Mouse (Mus musculus) CH12.LX (cell line): ENCODE results near the gene Cx3cr1. TPM values are rescaled to one million over a fixed set of nuclear protein-coding genes. Genes with fewer than 3 reads are reported as not detected.

ENCODE experiments used
- DNase-seq: peaks from one replicate; pipeline ENCODE4 v3.0.0-alpha.2; 2013; ENCODE audit errors: extremely low read depth
- H3K27ac ChIP-seq: 2 replicates; pipeline ENCODE4 v1.5.1; 2012; ENCODE audit warnings: low read depth, mild to moderate bottlenecking, control low read depth, moderate library complexity; ENCODE audit not compliant: insufficient read depth
- H3K27me3 ChIP-seq: replicated peaks from 2 replicates; pipeline ENCODE3; 2012; ENCODE audit warnings: inconsistent platforms
- H3K36me3 ChIP-seq, 2 experiments: replicated peaks in 1 of 2; 2 replicates each; pipeline versions ENCODE3 to v1.6.1; 2012; ENCODE audit warnings: inconsistent platforms in 1 of 2, low read length in 1 of 2, mild to moderate bottlenecking in 1 of 2, mixed read lengths in 1 of 2, moderate library complexity in 1 of 2; ENCODE audit not compliant: control insufficient read depth in 1 of 2, insufficient read depth in 1 of 2
- H3K4me1 ChIP-seq, 2 experiments: 2 replicates each; pipeline ENCODE4 v1.6.1; 2012; ENCODE audit warnings: inconsistent platforms in 1 of 2, moderate library complexity in 1 of 2; ENCODE audit not compliant: insufficient read depth in 2 of 2, control insufficient read depth in 1 of 2
- H3K4me2 ChIP-seq: 2 replicates; pipeline ENCODE4 v1.6.1; 2012; ENCODE audit warnings: low read depth, mild to moderate bottlenecking, control low read depth; ENCODE audit not compliant: poor library complexity, insufficient read depth, severe bottlenecking
- H3K4me3 ChIP-seq, 3 experiments: fragments of 150-350 bp in 1 of 3; sonication (generic) in 1 of 3; replicated peaks in 1 of 3; 2 replicates each; pipeline versions ENCODE3 to v1.5.1; 2011 to 2012; ENCODE audit warnings: low read depth in 2 of 3, low read length in 2 of 3, mild to moderate bottlenecking in 2 of 3, moderate library complexity in 2 of 3, control low read depth in 1 of 3, improper control_type of control experiment in 1 of 3, inconsistent platforms in 1 of 3, mixed read lengths in 1 of 3; ENCODE audit not compliant: poor library complexity in 1 of 3
- H3K79me2 ChIP-seq: replicated peaks from 2 replicates; pipeline ENCODE4 v1.6.1; 2012; ENCODE audit warnings: mild to moderate bottlenecking, moderate library complexity; ENCODE audit not compliant: control insufficient read depth, poor library complexity, insufficient read depth, severe bottlenecking; ENCODE audit errors: extremely low read depth
- H3K9ac ChIP-seq: 2 replicates; pipeline ENCODE4 v1.6.1; 2012; ENCODE audit warnings: low read depth, mild to moderate bottlenecking, control low read depth, moderate library complexity; ENCODE audit not compliant: insufficient read depth
- H3K9me3 ChIP-seq: replicated peaks from 2 replicates; pipeline ENCODE3; 2012; ENCODE audit warnings: low read length, inconsistent platforms, mixed read lengths
- CHD1 ChIP-seq: IDR thresholded peaks from 2 replicates; pipeline ENCODE4 v1.6.1; 2012; ENCODE audit warnings: low read depth, low read length, improper control_type of control experiment, inconsistent platforms
- CHD2 ChIP-seq: IDR thresholded peaks from 2 replicates; pipeline ENCODE4 v1.6.1; 2011; ENCODE audit warnings: low read length, improper control_type of control experiment
- ETS1 ChIP-seq: conservative IDR thresholded peaks from 2 replicates; pipeline ENCODE4 v1.6.1; 2012; ENCODE audit warnings: low read depth, mild to moderate bottlenecking, inconsistent platforms, low read length, improper control_type of control experiment, moderate library complexity
- GABPA ChIP-seq: IDR thresholded peaks from 2 replicates; pipeline ENCODE4 v1.6.1; 2012; ENCODE audit warnings: low read depth, low read length, improper control_type of control experiment, inconsistent platforms; ENCODE audit not compliant: insufficient replicate concordance
- IRF4 ChIP-seq: IDR thresholded peaks from 2 replicates; pipeline ENCODE4 v1.6.1; 2014; ENCODE audit warnings: low read depth, mild to moderate bottlenecking, inconsistent platforms, low read length, improper control_type of control experiment
- JUND ChIP-seq: conservative IDR thresholded peaks from 2 replicates; pipeline ENCODE4 v1.6.1; 2011; ENCODE audit warnings: low read depth, low read length, improper control_type of control experiment
- KAT2A ChIP-seq: IDR thresholded peaks from 2 replicates; pipeline ENCODE4 v1.6.1; 2012; ENCODE audit warnings: low read length, improper control_type of control experiment, inconsistent platforms; ENCODE audit not compliant: insufficient replicate concordance
- MAFK ChIP-seq: IDR thresholded peaks from 2 replicates; pipeline ENCODE4 v1.6.1; 2011; ENCODE audit warnings: low read length, improper control_type of control experiment; ENCODE audit not compliant: insufficient replicate concordance
- MAX ChIP-seq: IDR thresholded peaks from 2 replicates; pipeline ENCODE4 v1.6.1; 2011; ENCODE audit warnings: low read length, improper control_type of control experiment
- MEF2A ChIP-seq: IDR thresholded peaks from 2 replicates; pipeline ENCODE4 v1.6.1; 2014; ENCODE audit warnings: low read depth, mild to moderate bottlenecking, inconsistent platforms, low read length, improper control_type of control experiment, borderline replicate concordance
- MYC ChIP-seq: IDR thresholded peaks from 2 replicates; pipeline ENCODE4 v1.6.1; 2011; ENCODE audit warnings: low read depth, mild to moderate bottlenecking, improper control_type of control experiment, low read length
- NELFE ChIP-seq: IDR thresholded peaks from 2 replicates; pipeline ENCODE4 v1.6.1; 2011; ENCODE audit warnings: low read depth, low read length, improper control_type of control experiment
- SIN3A ChIP-seq: IDR thresholded peaks from 2 replicates; pipeline ENCODE4 v1.6.1; 2012; ENCODE audit warnings: low read length, improper control_type of control experiment, inconsistent platforms
- TBP ChIP-seq: conservative IDR thresholded peaks from 2 replicates; pipeline ENCODE4 v1.6.1; 2011; ENCODE audit warnings: low read depth, low read length, improper control_type of control experiment
- TCF12 ChIP-seq: IDR thresholded peaks from 2 replicates; pipeline ENCODE4 v1.6.1; 2014; ENCODE audit warnings: low read depth, mild to moderate bottlenecking, inconsistent platforms, low read length, improper control_type of control experiment
- UBTF ChIP-seq: IDR thresholded peaks from 2 replicates; pipeline ENCODE4 v1.6.1; 2012; ENCODE audit warnings: low read depth, mild to moderate bottlenecking, inconsistent platforms, low read length, improper control_type of control experiment, moderate library complexity
- USF1 ChIP-seq: IDR thresholded peaks from 2 replicates; pipeline ENCODE4 v1.6.1; 2014; ENCODE audit warnings: low read depth, mild to moderate bottlenecking, inconsistent platforms, low read length, improper control_type of control experiment
- USF2 ChIP-seq: conservative IDR thresholded peaks from 2 replicates; pipeline ENCODE4 v1.6.1; 2011; ENCODE audit warnings: low read depth, low read length, improper control_type of control experiment
- ZC3H11A ChIP-seq: IDR thresholded peaks from 2 replicates; pipeline ENCODE4 v1.6.1; 2012; ENCODE audit warnings: low read depth, mild to moderate bottlenecking, inconsistent platforms, low read length, improper control_type of control experiment
- ZMIZ1 ChIP-seq: IDR thresholded peaks from 2 replicates; pipeline ENCODE4 v1.6.1; 2012; ENCODE audit warnings: low read depth, mild to moderate bottlenecking, inconsistent platforms, low read length, improper control_type of control experiment
- ZNF384 ChIP-seq: IDR thresholded peaks from 2 replicates; pipeline ENCODE4 v1.6.1; 2012; ENCODE audit warnings: low read depth, low read length, improper control_type of control experiment, inconsistent platforms
- dilution Hi-C: fragments of 300-500 bp; cut with MboI; formaldehyde crosslinking; loops from 2 replicates; pipeline ENCODE4 v1.14.3; 2020; ENCODE audit warnings: low sequenced_read_pairs; ENCODE audit not compliant: extremely low pct_unique_long_range_greater_than_20kb, extremely low pct_ligation_motif_present
- in situ Hi-C: fragments of 300-500 bp; cut with MboI; formaldehyde crosslinking; loops from 3 replicates; pipeline ENCODE4 v1.14.3; 2019; ENCODE audit warnings: low sequenced_read_pairs, low pct_ligation_motif_present, low pct_unique_long_range_greater_than_20kb, mixed read lengths
- polyA plus RNA-seq: library from polyadenylated mRNA; unstranded; fragments of >175 nt; gene quantifications from 2 replicates; pipeline ENCODE4 v1.2.1, GENCODE M21; 2012; ENCODE audit warnings: low read depth; ENCODE audit not compliant: insufficient read length
- total RNA-seq, 2 experiments: library from RNA; depleted of rRNA; stranded (reverse); fragments of 300-350 nt in 1 of 2; fragments of >200 nt in 1 of 2; gene quantifications; 2 replicates each; pipeline ENCODE4 v1.2.3; 2012 to 2014

The Cx3cr1 gene
- total and polyA plus RNA-seq, 3 experiments = 0.06 TPM; not detected in 2

DNA sequence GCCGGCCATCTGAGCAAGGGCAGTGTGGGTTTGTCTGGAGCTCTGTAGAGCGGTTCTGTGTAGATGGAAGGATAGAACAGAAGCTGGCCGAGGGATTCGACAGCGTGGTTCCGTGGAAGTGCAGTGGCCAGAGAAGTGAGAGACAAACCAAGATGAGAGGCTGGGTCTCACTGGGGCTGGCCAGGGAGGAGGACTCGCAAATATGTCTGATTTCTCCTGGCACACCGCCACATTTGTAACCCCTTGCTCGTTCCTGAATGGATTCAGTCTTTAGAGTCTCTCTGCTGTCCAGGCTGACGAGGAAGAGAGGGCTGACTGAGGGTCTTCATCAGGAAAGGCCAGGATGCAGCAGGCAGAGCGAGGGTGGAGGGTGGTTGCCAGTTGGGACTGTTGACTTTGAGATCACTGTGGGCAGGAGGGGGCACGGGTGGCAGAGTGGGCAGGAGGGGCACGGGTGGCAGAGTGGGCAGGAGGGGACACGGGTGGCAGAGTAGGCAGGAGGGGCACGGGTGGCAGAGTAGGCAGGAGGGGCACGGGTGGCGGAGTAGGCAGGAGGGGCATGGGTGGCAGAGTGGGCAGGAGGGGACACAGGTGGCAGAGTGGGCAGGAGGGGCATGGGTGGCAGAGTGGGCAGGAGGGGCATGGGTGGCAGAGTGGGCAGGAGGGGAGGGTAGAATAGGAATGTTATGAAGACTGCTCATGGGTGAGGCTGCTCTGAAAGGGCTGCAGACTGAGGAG is 44.5 kb upstream of the Cx3cr1 start:
- TF ChIP-seq USF1 = no peak
- TF ChIP-seq MYC = no peak
- no peak for TF ChIP-seq ZC3H11A
- no peak for TF ChIP-seq MAFK
- no peak for TF ChIP-seq CHD1
- TF ChIP-seq MAX = no peak
- TF ChIP-seq UBTF = no peak
- TF ChIP-seq JUND = no peak
- Histone ChIP-seq H3K36me3 (peaks cover 17 to 34% of the 10 kb centered on the region in 2 experiments), H3K27ac (no peak overlapping the region), H3K27me3 (no peaks in the 10 kb centered on the region), H3K79me2 (peaks cover 13% of the 10 kb centered on the region), H3K4me2 (no peak overlapping the region), H3K9ac (no peak overlapping the region), H3K4me1 (peaks cover 12 to 48% of the 10 kb centered on the region in 2 experiments), H3K9me3 (no peaks in the 10 kb centered on the region), H3K4me3 (no peak overlapping the region)
- dilution Hi-C loops (no loop called here), in situ Hi-C loops (no loop called here)
- no peak for DNase-seq

DNA sequence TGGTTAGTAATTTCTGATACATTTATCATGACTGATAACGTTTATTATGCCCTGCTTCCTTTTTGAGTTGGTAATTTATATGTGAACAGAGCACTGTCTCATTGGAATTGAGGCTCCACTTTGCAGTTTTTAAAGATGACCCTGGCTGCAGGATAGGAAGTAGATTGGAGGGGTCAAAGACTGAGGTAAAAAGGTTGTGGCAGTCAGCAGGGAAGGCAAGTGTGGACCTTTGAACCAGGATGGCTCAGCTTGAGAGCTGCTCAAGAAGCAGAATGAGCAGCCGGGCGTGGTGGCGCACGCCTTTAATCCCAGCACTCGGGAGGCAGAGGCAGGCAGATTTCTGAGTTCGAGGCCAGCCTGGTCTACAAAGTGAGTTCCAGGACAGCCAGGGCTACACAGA is 43.8 kb upstream of the Cx3cr1 start:
- H3K9me3 ChIP-seq = no peaks in the 10 kb centered on the region
- H3K4me1 ChIP-seq = peaks cover 12 to 45% of the 10 kb centered on the region in 2 experiments
- peaks cover 14 to 28% of the 10 kb centered on the region in 2 experiments for H3K36me3 ChIP-seq
- no peak for DNase-seq
- TF ChIP-seq TBP (no peak), SIN3A (no peak), GABPA (no peak), TCF12 (no peak), KAT2A (no peak), JUND (no peak)
- H3K79me2 ChIP-seq = peaks cover 13% of the 10 kb centered on the region
- no peak overlapping the region for H3K4me3 ChIP-seq
- H3K9ac ChIP-seq = no peak overlapping the region
- H3K4me2 ChIP-seq = no peak overlapping the region
- H3K27me3 ChIP-seq = no peaks in the 10 kb centered on the region
- no peak overlapping the region for H3K27ac ChIP-seq
- in situ Hi-C loops = no loop called here
- dilution Hi-C loops = no loop called here

DNA sequence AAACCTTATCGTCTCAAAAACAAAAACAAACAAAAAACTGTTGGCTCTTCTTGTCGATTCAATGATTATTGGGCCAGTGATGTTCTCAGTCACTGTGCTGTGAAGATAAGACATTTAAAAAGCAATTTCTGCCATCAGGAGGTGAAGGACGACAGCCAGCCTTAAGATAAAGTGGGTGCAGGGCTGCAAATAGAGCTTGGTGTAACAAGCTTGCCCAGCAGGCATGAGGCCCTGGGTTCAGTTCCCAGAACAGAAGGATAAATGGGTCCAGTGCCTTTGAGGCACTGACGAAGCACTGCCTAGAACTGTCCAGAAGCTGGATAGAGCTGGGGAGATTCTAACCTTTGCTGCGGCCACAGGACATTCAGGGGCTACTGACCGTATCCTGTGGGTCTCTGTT is 42.8 kb upstream of the Cx3cr1 start:
- Histone ChIP-seq H3K4me2 (no peak overlapping the region), H3K79me2 (peaks cover 13% of the 10 kb centered on the region), H3K27me3 (no peaks in the 10 kb centered on the region), H3K4me1 (peaks cover 12 to 35% of the 10 kb centered on the region in 2 experiments; a peak in 3 of 4 replicates), H3K36me3 (peaks cover 4 to 18% of the 10 kb centered on the region in 2 experiments), H3K9ac (no peak overlapping the region), H3K27ac (no peak overlapping the region), H3K9me3 (no peaks in the 10 kb centered on the region), H3K4me3 (no peak overlapping the region)
- in situ Hi-C loops = no loop called here
- DNase-seq = no peak
- TF ChIP-seq IRF4 = no peak
- no peak for TF ChIP-seq ZMIZ1
- TF ChIP-seq NELFE = no peak
- no peak for TF ChIP-seq MAX
- TF ChIP-seq GABPA = no peak
- TF ChIP-seq ZNF384 = no peak
- TF ChIP-seq USF2 = no peak
- TF ChIP-seq CHD2 = no peak
- TF ChIP-seq MEF2A = no peak
- TF ChIP-seq ZC3H11A = no peak
- TF ChIP-seq ETS1 = no peak
- dilution Hi-C loops = no loop called here
